Mouse (Mus musculus) pancreas, adult 10 weeks (tissue): ENCODE results near the gene Rabif. TPM values are rescaled to one million over a fixed set of nuclear protein-coding genes. Genes with fewer than 3 reads are reported as not detected.

Experiments used
- polyA plus RNA-seq: library from polyadenylated mRNA; stranded (reverse); fragments of 350-450 nt; fragmentation: Illumina TruSeq; extraction: RNeasy Lipid Tissue Mini Kit (QIAGEN cat#74804); gene quantifications from one replicate; pipeline ENCODE4 v1.2.3, GENCODE M21; 2015; ENCODE audit warnings: low read depth, low replicate concordance; ENCODE audit not compliant: insufficient read depth

Gene Rabif
- 4.9 TPM for polyA plus RNA-seq

DNA sequence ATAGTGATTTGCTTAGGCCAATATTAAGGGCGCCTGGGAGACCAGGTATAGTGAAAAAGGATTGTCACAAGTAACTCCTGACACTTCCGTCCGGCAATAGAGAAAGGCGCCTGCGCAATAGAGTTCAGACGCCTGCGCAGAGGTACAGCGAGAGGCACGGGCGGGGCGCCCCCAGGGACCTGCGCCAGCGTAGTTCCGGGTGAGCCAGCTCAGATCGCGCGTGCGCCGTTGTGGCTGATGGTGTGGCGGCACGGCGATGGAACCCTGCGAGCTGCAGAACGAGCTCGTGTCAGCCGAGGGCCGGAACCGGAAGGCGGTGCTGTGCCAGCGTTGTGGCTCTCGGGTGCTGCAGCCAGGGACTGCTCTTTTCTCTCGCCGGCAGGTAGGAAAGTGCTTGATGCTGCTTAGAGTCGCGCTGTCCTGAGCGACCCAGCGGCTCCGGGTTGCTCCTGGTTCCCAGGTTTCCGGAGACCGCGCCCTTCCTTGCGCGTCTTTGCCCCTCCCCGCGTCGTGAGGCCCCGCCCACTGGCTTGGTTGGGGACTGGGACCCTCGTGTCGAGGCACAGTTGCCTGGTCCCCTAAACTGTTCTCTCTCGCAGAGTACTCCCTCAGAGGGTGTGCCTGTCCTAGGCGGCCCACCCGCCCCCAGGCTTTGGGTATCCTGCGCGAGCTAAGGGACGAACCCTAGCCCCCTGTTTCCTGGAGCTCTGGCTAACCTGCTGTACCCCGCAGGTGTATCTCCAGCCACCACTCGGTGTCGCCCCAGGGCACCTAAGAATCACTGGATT, at the start of gene Rabif:
Gene Rabif (plus strand): TSS at position 221 of the 788 bp plus-strand sequence.

DNA sequence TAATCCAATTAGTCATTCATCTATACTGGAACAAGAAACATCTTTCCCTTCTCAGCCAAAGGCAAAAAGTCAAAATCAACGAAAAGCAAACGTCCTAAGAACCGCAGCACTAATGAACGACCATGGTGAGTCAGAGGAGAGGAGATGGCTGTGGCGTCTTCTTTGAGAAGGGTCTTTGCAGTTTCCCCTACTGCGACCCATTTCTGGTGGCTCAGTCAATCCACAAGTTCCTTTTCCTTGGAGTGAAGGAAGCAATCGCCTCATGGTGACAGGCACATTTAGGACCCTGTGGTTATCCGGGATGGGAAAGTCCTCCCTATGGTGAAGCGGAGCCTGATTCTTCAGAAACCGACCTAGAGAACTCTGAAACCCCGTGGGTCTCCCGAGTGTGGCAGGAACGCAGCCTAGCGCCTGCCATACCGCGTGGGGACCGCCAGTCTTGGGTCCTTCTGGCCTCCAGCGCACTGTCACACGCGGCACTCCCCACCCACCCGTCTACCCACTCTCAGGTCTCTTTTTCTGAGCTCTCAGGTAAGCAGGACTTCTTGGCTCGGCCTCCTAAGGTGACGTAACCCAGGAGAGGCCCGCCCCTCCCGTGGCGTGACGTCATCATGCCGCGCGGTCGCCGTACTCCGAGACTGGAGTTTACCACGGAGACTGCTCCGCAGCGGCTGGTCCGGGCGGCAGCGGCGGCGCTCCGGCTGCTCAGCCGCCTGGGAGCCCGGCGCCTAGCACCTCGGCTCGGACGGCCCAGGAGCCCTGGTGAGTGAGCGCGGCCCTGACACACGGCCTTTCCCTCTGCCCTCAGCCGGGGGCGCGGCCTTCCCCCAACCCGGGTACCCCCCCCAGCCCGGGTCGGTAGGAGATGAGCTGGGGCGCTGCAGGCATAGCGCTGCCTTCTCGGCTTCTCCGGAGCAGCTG, 39.3 kb upstream of the Rabif start, which contains the start of gene Klhl12:
Gene Klhl12 (plus strand): TSS at position 628 of the 921 bp plus-strand sequence.

GRCm38 (mm10) chr1:134549632-134550132, 55.2 kb downstream of the Rabif start, which contains the start of gene Mgat4e:
Mgat4e (minus strand) TSS chr1:134549682.

Other genes starting within 250 kb of the Rabif start
- not detected for gene Myog, start 204.7 kb upstream of the Rabif start, polyA plus RNA-seq
- gene Ppfia4, start 161.7 kb upstream of the Rabif start, polyA plus RNA-seq: 1.8 TPM
- gene Tmem183a, start 132.7 kb upstream of the Rabif start, polyA plus RNA-seq: 11.1 TPM
- not detected for gene 4933406M09Rik, start 108.7 kb upstream of the Rabif start, polyA plus RNA-seq
- 17.1 TPM for gene Cyb5r1, start 89.1 kb upstream of the Rabif start, polyA plus RNA-seq
- 20.4 TPM for gene Adipor1, start 79.3 kb upstream of the Rabif start, polyA plus RNA-seq
- 4.6 TPM for gene Klhl12, start 39.1 kb upstream of the Rabif start, polyA plus RNA-seq
- not detected for gene Mgat4e, start 55.0 kb downstream of the Rabif start, polyA plus RNA-seq
- 2.8 TPM for gene Kdm5b, start 65.5 kb downstream of the Rabif start, polyA plus RNA-seq
- 0.18 TPM for gene Syt2, start 152.0 kb downstream of the Rabif start, polyA plus RNA-seq